Mouse (Mus musculus): Measurements from ENCODE around the gene Gm13762.
"Not testable (repeated sequence)": the region's sequence is repeated elsewhere in the genome, so short reads cannot be mapped to it uniquely, and the experiment has no call there.

Gene Gm13762

DNA sequence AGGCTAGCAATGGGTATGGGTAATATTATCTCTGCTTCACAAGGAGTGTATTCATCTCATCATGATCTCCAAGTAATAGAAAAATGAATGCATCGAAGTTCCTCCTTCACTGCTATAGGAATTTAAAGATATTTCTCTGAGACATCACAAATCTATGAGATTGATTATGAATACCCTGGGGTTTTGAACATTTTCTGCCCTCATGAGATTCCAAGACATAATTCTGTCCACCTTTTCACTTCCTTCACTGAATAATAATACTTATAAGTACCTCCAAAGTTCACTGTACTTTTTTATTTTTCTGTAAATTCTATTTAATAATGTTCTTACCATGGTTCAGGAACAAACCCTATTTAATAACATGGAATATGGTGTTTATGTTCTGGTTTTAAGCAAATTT, at the start of gene Gm13762:
Gm13762 (minus strand) TSS at position 101 of the 400 bp plus-strand sequence.
- DNase-seq (ENCODE audit: low spot score in 2 of 2) = no peak

DNA sequence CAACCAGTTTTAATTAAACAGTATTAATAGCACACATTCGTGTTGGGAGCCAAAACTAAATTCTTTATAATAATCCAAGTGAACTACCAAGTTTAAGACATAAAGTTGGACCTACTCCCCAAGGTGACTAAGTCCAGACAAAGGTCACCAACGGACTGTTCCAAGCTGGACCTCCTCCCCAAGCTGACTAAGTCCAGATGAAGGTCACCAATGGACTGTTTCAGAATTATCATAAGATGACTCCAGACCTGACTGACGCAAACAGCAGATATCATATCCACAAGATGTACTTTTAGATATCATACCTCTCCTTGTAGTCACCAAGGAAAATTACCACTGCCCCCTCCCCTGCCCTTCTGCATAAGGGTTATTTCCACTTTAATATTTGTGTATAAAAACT, 41.4 kb upstream of the Gm13762 start:
- DNase-seq (ENCODE audit: low spot score in 2 of 2) = not testable (repeated sequence)

DNA sequence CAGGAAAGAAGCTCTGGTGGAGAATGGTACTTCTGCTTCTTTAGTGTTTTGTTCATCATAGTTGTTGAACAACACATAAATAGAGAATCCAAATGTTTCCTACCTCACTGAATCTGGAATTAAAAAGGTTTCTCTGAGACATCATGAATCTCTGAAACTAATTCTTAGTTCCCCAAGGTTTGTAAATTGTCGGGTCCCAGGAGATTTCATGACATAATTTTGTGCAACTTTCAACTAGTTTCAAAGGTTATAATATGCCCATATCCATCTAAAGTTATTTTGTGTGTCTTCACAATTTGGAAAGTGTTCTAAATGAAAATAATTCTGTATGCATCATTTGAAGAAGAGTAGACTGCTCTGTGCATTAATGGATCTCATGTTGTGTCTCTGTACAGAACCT, 38.2 kb upstream of the Gm13762 start, which contains the start of gene Olfr1216:
Olfr1216 (minus strand) TSS at position 101 of the 400 bp plus-strand sequence.
- DNase-seq (ENCODE audit: low spot score in 2 of 2) = no peak

DNA sequence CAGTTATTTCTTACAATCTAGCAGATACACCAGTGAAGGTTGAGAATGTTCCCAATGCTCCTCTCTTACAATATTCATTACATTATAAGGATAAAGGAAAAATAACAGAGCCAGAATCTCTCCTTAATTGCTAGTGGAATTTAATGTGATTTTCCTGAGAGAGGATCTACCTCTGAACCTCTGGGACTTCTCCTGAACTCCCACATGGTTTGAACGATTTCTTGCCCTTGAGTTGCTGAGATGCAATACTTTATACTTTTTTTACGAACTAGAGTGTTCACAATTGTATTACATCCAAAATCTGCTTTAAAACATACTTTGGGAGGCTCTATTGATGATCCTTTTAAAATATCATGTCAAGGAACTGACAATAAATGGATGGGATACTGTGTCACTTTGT, 26.8 kb upstream of the Gm13762 start, which contains the start of gene Olfr1215:
Olfr1215 (minus strand) TSS at position 101 of the 400 bp plus-strand sequence.
- no peak for DNase-seq (ENCODE audit: low spot score in 2 of 2)

DNA sequence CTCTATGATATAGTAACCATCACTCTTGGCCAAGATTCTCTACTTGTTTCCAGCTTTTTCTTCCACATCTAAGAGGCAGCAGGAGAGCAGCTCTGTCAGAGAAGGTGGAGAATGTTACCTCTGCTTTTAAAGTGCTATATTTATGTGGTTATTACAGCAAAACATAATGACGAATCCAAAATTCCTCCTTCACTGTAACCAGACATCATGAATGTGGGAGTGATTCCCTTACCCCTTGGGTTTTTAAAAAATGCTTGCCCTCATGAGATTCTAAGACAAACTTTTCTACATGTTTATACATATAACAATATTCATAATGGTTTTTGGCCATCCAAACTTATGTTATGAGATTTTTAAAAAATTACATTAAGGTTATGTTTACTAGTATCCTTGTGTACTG, 12.5 kb upstream of the Gm13762 start, which contains the start of gene Olfr1214:
Olfr1214 (minus strand) TSS at position 101 of the 400 bp plus-strand sequence.
- DNase-seq (ENCODE audit: low spot score in 2 of 2) = no peak

DNA sequence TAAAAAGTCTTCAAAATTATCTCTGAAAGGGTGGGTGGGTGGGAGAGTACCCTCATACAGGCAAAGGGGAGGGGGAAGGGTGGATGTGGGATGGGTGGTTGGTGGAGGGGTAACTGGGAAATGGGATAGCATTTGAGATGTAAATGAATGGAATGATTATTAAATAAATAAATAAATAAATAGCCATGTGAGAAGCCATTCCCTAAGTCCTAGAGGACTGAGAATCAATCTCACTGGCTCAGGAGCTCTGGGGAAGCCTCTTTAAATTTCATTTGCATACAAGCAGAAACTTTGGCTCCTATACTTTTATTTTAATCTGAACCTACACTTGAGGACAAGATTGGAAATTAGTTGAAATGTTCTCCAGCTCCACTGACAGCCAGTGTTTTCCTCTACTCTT, 26.4 kb downstream of the Gm13762 start, which contains the start of gene Olfr1212:
Olfr1212 (plus strand) TSS at position 301 of the 400 bp plus-strand sequence.
- DNase-seq (ENCODE audit: low spot score in 2 of 2) = no peak

DNA sequence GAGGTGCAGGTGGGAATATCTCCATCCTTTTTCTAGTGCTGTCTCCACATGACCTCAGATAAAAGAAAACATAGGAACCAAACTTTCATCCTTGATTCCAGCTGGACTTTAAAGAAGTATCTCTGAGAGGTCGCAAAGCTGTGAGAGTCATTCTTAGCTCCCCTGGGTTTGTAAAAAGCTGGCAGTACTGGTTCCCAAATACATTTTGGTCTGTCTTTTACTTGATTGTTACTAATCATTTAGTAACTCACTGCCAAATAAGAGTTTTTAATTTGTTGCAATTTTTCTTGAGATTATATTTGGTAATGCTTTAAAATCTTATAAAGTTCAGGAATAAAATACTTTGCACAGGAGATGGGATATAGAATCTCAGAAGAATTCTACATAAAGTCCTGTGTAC, 42.1 kb downstream of the Gm13762 start, which contains the start of gene Olfr1211:
Olfr1211 (minus strand) TSS at position 101 of the 400 bp plus-strand sequence.
- no peak for DNase-seq (ENCODE audit: low spot score in 2 of 2)
